ENCODE assay signal across 9 mouse cellular contexts in genomic region chr10:7883524-7883923, GRCm38 (mm10). TPM values are rescaled to one million over a fixed set of nuclear protein-coding genes. Genes with fewer than 3 reads are reported as not detected.
DNase-seq lines count a peak whose midpoint lies in the region; ATAC-seq and TF ChIP-seq lines count a peak whose summit lies in the region.
"Had no signal": no experiment of that assay in that cellular context is flagged by ENCODE, and none has a peak within 500 bp of the region (broad histone marks: within the 10 kb centered on the region; RNA-seq: fewer than 3 reads in every experiment).

No protein-coding gene starts in this region.

- H3K9me3 ChIP-seq in limb, embryonic 11.5 days (ENCODE audit: control insufficient read depth, low read length): no peaks in the 10 kb centered on the region
- no peaks in the 10 kb centered on the region for H3K9me3 ChIP-seq in midbrain, postnatal 0 days (ENCODE audit: low read length)
- H3K9me3 ChIP-seq: embryonic facial prominence, embryonic 13.5 days had no signal

- TF ChIP-seq CTCF in kidney, adult 2 months (conservative IDR thresholded peaks at IDR 0.05; ENCODE audit: insufficient read depth, insufficient read length, low read depth, low read length): peak; percentile 100
- TF ChIP-seq CTCF in midbrain, postnatal 0 days (IDR thresholded peaks at IDR 0.05): peak; percentile 100

- TF ChIP-seq POLR2A in kidney, adult 2 months (IDR thresholded peaks at IDR 0.05; ENCODE audit: low read depth, low read length): no peak

- H3K27me3 ChIP-seq in kidney, adult 2 months (replicated peaks; ENCODE audit: control insufficient read depth, insufficient read depth, low read length): no peaks in the 10 kb centered on the region
- H3K27me3 ChIP-seq in limb, embryonic 11.5 days (ENCODE audit: control insufficient read depth, insufficient read depth, low read length): no peaks in the 10 kb centered on the region
- no peaks in the 10 kb centered on the region for H3K27me3 ChIP-seq in midbrain, postnatal 0 days (ENCODE audit: insufficient read depth, low read length)
- H3K27me3 ChIP-seq: embryonic facial prominence, embryonic 13.5 days had no signal

- no peaks in the 10 kb centered on the region for H3K4me1 ChIP-seq in kidney, adult 2 months (ENCODE audit: control insufficient read depth, insufficient read depth, low read length)
- no peaks in the 10 kb centered on the region for H3K4me1 ChIP-seq in limb, embryonic 11.5 days (ENCODE audit: control insufficient read depth, insufficient read depth, low read length)
- no peaks in the 10 kb centered on the region for H3K4me1 ChIP-seq in midbrain, postnatal 0 days (ENCODE audit: insufficient read depth, low read length)

- ATAC-seq in granulocyte monocyte progenitor cell, adult 5-6 weeks (replicated peaks; ENCODE audit: poor library complexity, severe bottlenecking): peak; percentile 89
- ATAC-seq in limb, embryonic 11.5 days (ENCODE audit: insufficient number of reproducible peaks, low FRiP score, low TSS enrichment, low read depth): no peak; the same call in 1 of the 2 replicates
- peak; percentile 77; the same call in 1 of the 2 replicates for ATAC-seq in midbrain, postnatal 0 days (ENCODE audit: low FRiP score)

- peak; percentile 82 to 83 for DNase-seq in B cell, adult 2 months
- peak; percentile 72 to 75 for DNase-seq in adrenal gland, adult 18-20 months (ENCODE audit: low spot score in 2 of 2)
- DNase-seq in embryo, embryonic 11 days: peak; percentile 83
- peak; percentile 73 for DNase-seq in kidney, adult 2 months
- DNase-seq in limb, embryonic 11.5 days (ENCODE audit: low spot score): peak; percentile 83
- DNase-seq in midbrain, postnatal 0 days (ENCODE audit: low spot score): peak; percentile 80
- DNase-seq in spleen, postnatal 14 days (ENCODE audit: low spot score in 2 of 2): peak; percentile 34 to 69

- H3K4me3 ChIP-seq in kidney, adult 2 months (ENCODE audit: insufficient read depth, low read depth, low read length): no peak overlapping the region
- no peak overlapping the region for H3K4me3 ChIP-seq in limb, embryonic 11.5 days (ENCODE audit: low read depth, low read length)
- no peak overlapping the region for H3K4me3 ChIP-seq in midbrain, postnatal 0 days (ENCODE audit: low read depth, low read length)
- H3K4me3 ChIP-seq: embryonic facial prominence, embryonic 13.5 days had no signal

- H3K36me3 ChIP-seq in kidney, adult 2 months (ENCODE audit: control insufficient read depth, insufficient read depth, low read length): no peaks in the 10 kb centered on the region
- no peaks in the 10 kb centered on the region for H3K36me3 ChIP-seq in limb, embryonic 11.5 days (ENCODE audit: control insufficient read depth, insufficient read depth, low read length)
- no peaks in the 10 kb centered on the region for H3K36me3 ChIP-seq in midbrain, postnatal 0 days (ENCODE audit: insufficient read depth, low read length)
- H3K36me3 ChIP-seq: embryonic facial prominence, embryonic 13.5 days had no signal

- no peak overlapping the region for H3K27ac ChIP-seq in kidney, adult 2 months (ENCODE audit: insufficient read depth, low read depth, low read length)
- no peak overlapping the region for H3K27ac ChIP-seq in limb, embryonic 11.5 days (replicated peaks; ENCODE audit: low read depth, low read length)
- H3K27ac ChIP-seq in midbrain, postnatal 0 days (ENCODE audit: low read depth, low read length): no peak overlapping the region
- H3K27ac ChIP-seq: embryonic facial prominence, embryonic 13.5 days had no signal

- H3K4me2 ChIP-seq in limb, embryonic 11.5 days (ENCODE audit: low read depth, severe bottlenecking): no peak overlapping the region
- no peak overlapping the region for H3K4me2 ChIP-seq in midbrain, postnatal 0 days (ENCODE audit: low read depth, low read length, poor library complexity, severe bottlenecking)
- H3K4me2 ChIP-seq: embryonic facial prominence, embryonic 13.5 days had no signal

- no peak overlapping the region for H3K9ac ChIP-seq in limb, embryonic 11.5 days (ENCODE audit: low read length)
- H3K9ac ChIP-seq in midbrain, postnatal 0 days (replicated peaks; ENCODE audit: low read length, poor library complexity, severe bottlenecking): no peak overlapping the region
- H3K9ac ChIP-seq: embryonic facial prominence, embryonic 13.5 days had no signal

- 5% methylated on average over 5 of the region's 5 CpGs for WGBS in kidney, adult 2 months
- WGBS in limb, embryonic 11.5 days: 16% methylated on average over 5 of the region's 5 CpGs
- WGBS in midbrain, postnatal 0 days: 3% methylated on average over 5 of the region's 5 CpGs

RNA-seq across cellular contexts. Expression of gene Zc3h12d, which starts 51.3 kb away (rescaled TPM):
- under 1 TPM; 0.13 to 0.38 TPM for total RNA-seq in adrenal gland, adult 18-20 months (2021)
- total RNA-seq in granulocyte monocyte progenitor cell, adult 5-6 weeks (2014; fragmentation: Nextera tagmentation): not detected in 2 replicates
- 0.30 and 0.36 TPM in 2 replicates for total RNA-seq in granulocyte monocyte progenitor cell, adult 5-6 weeks (2017)
- 0.98 and 1.8 TPM in 2 replicates for polyA plus RNA-seq in kidney, adult 2 months (2012; rRNA removed)
- 0.07 TPM in 2 replicates for polyA plus RNA-seq in limb, embryonic 11.5 days (2014; fragmentation: Nextera tagmentation; extraction: Ambion mirVana)
- total RNA-seq in midbrain, postnatal 0 days (2014; rRNA removed): 0.14 and 0.16 TPM in 2 replicates
- polyA plus RNA-seq in midbrain, postnatal 0 days (2015; fragmentation: Nextera tagmentation; extraction: Ambion mirVana): 0.20 and 0.34 TPM in 2 replicates
